Mouse (Mus musculus) liver, embryonic 12.5 days (tissue): ENCODE data around the gene Kcnip3. TPM values are rescaled to one million over a fixed set of nuclear protein-coding genes. Genes with fewer than 3 reads are reported as not detected.
A peak's percentile ranks its signal among the peaks of the same experiment; 100 is the strongest.

Experiments
- ATAC-seq: fragments of 200-750 bp; cut with Nextera tagmentation; 2 replicates; pipeline ENCODE4 v1.8.0; 2017; ENCODE audit warnings: moderate number of reproducible peaks, mild to moderate bottlenecking, moderate library complexity
- H3K27ac ChIP-seq: fragments of 300-500 bp; sonication (generic); 2 replicates; pipeline ENCODE4 v1.5.1; 2016; ENCODE audit warnings: mild to moderate bottlenecking
- H3K27me3 ChIP-seq: fragments of 300-500 bp; sonication (generic); replicated peaks from 2 replicates; pipeline ENCODE4 v1.6.1; 2016; ENCODE audit warnings: mild to moderate bottlenecking, moderate library complexity
- H3K36me3 ChIP-seq: fragments of 300-500 bp; sonication (generic); 2 replicates; pipeline ENCODE4 v1.6.1; 2016; ENCODE audit warnings: mild to moderate bottlenecking, moderate library complexity
- H3K4me1 ChIP-seq: fragments of 300-500 bp; sonication (generic); 2 replicates; pipeline ENCODE4 v1.6.1; 2016
- H3K4me2 ChIP-seq: fragments of 300-500 bp; sonication (generic); 2 replicates; pipeline ENCODE4 v1.6.1; 2016; ENCODE audit warnings: mild to moderate bottlenecking, moderate library complexity
- H3K4me3 ChIP-seq: fragments of 300-500 bp; sonication (generic); 2 replicates; pipeline ENCODE4 v1.5.1; 2016; ENCODE audit warnings: mild to moderate bottlenecking, moderate library complexity
- H3K9ac ChIP-seq: fragments of 300-500 bp; sonication (generic); 2 replicates; pipeline ENCODE4 v1.6.1; 2016; ENCODE audit warnings: mild to moderate bottlenecking, moderate library complexity
- H3K9me3 ChIP-seq: fragments of 300-500 bp; sonication (generic); replicated peaks from 2 replicates; pipeline ENCODE4 v1.6.1; 2016; ENCODE audit warnings: mild to moderate bottlenecking, moderate library complexity
- WGBS: fragments of 180-500 bp; shearing (Covaris S2); methylation state at CpG from one replicate; pipeline ENCODE4 v1.1.7; 2016; ENCODE audit not compliant: insufficient replicate concordance; 5-methylcytosine and 5-hydroxymethylcytosine counted together
- polyA plus RNA-seq: library from polyadenylated mRNA; unstranded; fragments of >200 nt; fragmentation: Nextera tagmentation; extraction: Ambion mirVana; gene quantifications from 2 replicates; pipeline ENCODE4 v1.2.1, GENCODE M21; 2016

The Kcnip3 gene
- polyA plus RNA-seq, 1 experiment from 2014 or later: 0.70 TPM

GRCm38 (mm10) chr2:127531592-127531991, 9.7 kb upstream of the Kcnip3 start:
- Histone ChIP-seq H3K9ac (no peak overlapping the region), H3K9me3 (no peaks in the 10 kb centered on the region), H3K4me3 (no peak overlapping the region), H3K4me1 (no peaks in the 10 kb centered on the region), H3K27ac (no peak overlapping the region), H3K27me3 (peaks cover 7% of the 10 kb centered on the region; the same call in 1 of the 2 replicates), H3K36me3 (no peaks in the 10 kb centered on the region), H3K4me2 (no peak overlapping the region)
- ATAC-seq: no peak
- WGBS: 57% methylated on average over 2 of the region's 2 CpGs

DNA sequence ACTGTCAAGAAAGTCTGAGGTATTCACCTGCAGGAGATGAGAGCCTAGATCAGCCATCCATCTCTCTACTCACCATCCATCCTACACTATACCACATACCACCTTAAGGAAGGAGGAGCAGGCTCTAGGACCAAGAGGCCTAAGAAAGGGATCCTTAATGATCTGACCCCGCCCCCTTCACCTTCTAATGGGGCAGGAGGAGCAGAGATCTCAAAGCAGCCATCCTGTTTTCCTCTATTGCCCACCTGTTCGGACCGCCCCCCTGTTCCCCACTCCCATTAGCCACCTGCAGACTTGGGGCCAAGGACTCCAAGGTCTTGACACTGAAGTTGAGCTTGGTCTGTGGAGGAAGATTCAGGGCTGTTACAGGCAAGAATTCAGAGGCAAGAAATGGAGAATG, 8.5 kb upstream of the Kcnip3 start:
- Histone ChIP-seq H3K27me3 (peaks cover 7% of the 10 kb centered on the region; the same call in 1 of the 2 replicates), H3K27ac (no peak overlapping the region), H3K4me3 (no peak overlapping the region), H3K4me2 (no peak overlapping the region), H3K36me3 (no peaks in the 10 kb centered on the region), H3K9ac (no peak overlapping the region), H3K4me1 (peaks cover 5% of the 10 kb centered on the region; the same call in 1 of the 2 replicates), H3K9me3 (no peaks in the 10 kb centered on the region)
- 47% methylated on average over 3 of the region's 3 CpGs for WGBS
- ATAC-seq: no peak

DNA sequence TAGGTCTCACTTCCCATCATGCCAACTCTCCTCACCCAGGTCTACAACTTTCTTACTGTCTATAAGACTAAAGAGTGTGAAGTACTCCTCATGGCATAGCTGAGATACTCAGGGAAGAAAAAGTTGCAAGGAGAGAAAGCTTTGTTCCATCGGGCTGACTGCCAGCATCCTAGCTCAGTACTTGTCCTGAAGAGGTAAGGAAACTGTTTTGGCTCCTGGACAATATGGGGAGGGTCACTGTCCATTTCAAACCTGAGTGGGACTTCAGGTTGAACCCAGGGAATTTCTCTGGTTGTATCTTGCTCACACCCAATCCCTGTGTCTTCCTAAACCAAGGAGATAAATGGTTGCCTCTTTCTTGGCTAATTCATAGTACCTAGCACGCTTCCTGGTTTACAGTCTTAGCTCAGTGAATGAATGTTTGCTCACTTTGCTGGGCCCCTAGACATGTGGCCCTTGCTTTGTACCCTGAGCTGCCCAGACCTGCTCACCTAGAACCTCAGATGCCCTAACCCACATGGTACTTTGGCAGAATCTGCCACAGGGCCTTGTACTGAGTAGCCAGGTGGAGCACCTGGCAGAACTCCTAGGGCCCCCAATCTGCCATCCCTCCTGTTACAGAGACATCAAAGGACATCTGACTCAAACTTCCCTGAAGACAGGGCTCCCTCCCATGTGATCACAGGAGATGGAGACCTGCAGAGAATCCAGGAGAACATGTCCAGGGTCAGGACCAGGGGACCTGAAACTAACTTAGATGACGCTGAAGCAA, 3.3 kb upstream of the Kcnip3 start:
- no peak for ATAC-seq
- Histone ChIP-seq H3K27me3 (peaks cover 23% of the 10 kb centered on the region), H3K27ac (no peak overlapping the region), H3K4me1 (peaks cover 15% of the 10 kb centered on the region; the same call in 1 of the 2 replicates), H3K9me3 (no peaks in the 10 kb centered on the region), H3K36me3 (no peaks in the 10 kb centered on the region), H3K4me2 (no peak overlapping the region), H3K4me3 (no peak overlapping the region), H3K9ac (no peak overlapping the region)
- WGBS: 53% methylated on average over 3 of the region's 3 CpGs

DNA sequence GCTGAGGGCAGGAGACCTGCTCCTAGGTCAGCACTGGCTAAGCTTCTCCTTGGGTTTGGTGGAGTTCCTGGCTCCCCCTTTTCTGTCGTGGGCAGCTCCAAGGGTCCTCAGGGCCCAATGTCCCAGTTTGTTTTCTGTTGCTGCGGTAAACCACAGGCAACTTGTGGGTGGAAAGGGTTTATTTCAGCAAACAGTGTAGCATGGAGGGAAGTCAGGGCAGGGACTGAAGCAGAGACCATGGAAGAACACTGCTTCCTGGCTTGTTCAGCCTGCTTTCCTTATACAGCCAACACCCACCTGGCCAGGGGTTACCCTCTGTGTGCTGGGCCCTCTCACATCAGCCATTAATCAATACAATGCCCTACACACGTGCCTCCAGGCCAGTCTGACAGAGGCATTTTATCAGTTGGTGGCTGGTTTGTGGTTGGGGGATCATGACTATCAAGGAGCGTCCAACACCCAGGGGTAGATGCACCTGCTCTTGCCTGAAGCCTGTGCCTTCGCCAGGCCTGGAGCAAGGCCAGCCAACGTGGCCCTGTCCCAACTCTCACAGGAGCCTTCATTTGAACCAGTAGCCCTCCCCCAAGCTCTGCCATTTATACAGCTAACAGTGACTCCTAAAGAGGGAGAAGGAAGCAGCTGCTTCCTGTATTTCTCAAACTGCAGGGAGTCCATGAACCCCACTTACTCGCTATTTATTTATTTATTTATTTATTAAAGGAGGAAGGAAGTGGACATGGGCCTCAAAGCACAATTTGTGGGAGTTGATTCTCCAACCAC, 2.2 kb upstream of the Kcnip3 start:
- WGBS: 18% methylated on average over 7 of the region's 7 CpGs

DNA sequence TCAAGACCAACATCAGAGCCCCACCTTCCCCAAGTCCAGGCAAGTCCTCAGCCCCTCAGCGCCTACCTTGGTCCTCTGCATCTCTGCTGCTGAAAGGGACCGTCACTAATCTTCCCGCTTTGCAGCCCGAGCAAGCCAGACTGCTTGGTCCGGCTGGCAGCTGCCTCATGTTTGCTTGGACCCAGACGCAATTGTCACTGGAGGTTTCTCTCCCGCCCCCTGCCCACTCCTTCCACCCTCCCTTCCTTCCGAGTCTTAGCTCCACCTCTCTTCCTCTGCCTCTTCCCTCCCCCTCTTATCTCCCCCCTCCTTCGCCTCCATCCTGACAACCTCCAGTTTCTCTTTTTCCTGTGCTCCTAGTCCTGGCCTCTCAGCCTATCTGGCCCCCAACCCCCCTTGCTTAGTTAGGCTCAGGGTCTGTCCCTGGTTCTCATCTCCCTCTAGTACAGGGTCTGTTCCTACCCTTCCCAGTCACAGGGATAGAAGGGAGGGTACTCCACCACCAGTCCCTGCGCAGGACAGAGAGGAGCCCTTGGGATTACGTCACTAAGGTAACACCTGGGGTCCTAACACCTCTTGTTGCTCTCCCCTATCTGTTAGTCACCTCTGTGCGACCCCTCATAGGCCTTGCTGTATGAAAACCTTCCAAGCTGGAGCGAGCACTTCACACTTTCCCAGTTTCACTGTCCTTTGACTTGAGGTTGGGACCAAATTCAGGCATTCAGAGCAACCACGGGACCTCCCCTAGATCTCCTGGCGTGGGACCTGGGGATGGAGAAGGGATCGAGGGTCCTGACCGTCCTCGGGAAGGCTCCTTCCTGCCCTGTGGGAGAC, 505 bp downstream of the Kcnip3 start:
- Histone ChIP-seq H3K36me3 (no peaks in the 10 kb centered on the region), H3K27ac (no peak overlapping the region), H3K4me3 (0 out of 2 replicates have a peak overlapping the region, but pooled peaks have one; percentile 5), H3K4me2 (peak overlapping the region; percentile 27), H3K9ac (no peak overlapping the region), H3K27me3 (peaks cover 35% of the 10 kb centered on the region), H3K4me1 (peaks cover 15% of the 10 kb centered on the region; the same call in 1 of the 2 replicates), H3K9me3 (no peaks in the 10 kb centered on the region)
- WGBS: 6% methylated on average over 18 of the region's 18 CpGs
- no peak for ATAC-seq

More for the DNA sequence above, 2.2 kb upstream of the Kcnip3 start:
- H3K9ac ChIP-seq: no peak overlapping the region
- no peaks in the 10 kb centered on the region for H3K36me3 ChIP-seq
- no peaks in the 10 kb centered on the region for H3K9me3 ChIP-seq
- no peak overlapping the region for H3K4me2 ChIP-seq
- peaks cover 27% of the 10 kb centered on the region for H3K27me3 ChIP-seq
- H3K4me1 ChIP-seq: peaks cover 15% of the 10 kb centered on the region; the same call in 1 of the 2 replicates
- H3K27ac ChIP-seq: no peak overlapping the region
- no peak overlapping the region for H3K4me3 ChIP-seq
- ATAC-seq: 0 out of 2 replicates have a peak, but pooled peaks have one; percentile 25

DNA sequence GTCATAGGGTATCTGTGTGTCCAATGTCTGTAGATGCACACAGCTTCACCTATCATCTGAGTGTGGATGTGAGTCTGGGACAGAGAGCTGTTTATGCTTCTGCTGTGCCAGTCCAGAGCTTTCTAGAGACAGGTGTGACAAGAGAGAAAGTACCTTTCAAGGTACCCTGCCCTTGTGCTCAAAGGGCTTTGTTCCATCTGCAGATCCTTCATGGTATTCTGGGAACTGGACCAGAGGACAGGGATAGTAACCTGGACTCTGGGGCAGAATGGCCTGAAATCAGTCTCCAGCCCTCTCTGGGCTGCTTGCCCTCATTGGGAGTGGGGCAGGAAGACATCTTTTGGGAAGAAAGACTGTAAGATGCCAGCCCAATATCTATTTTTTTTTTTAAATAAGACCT, 1.8 kb downstream of the Kcnip3 start:
- peaks cover 7% of the 10 kb centered on the region; the same call in 1 of the 2 replicates for H3K4me1 ChIP-seq
- ATAC-seq: no peak
- H3K27ac ChIP-seq: no peak overlapping the region
- no peak overlapping the region for H3K4me2 ChIP-seq
- H3K4me3 ChIP-seq: no peak overlapping the region
- H3K27me3 ChIP-seq: peaks cover 35% of the 10 kb centered on the region
- H3K36me3 ChIP-seq: no peaks in the 10 kb centered on the region
- H3K9me3 ChIP-seq: no peaks in the 10 kb centered on the region
- H3K9ac ChIP-seq: no peak overlapping the region

- no peak overlapping the region for H3K4me2 ChIP-seq
- H3K9ac ChIP-seq: no peak overlapping the region
- H3K27ac ChIP-seq: no peak overlapping the region
- ATAC-seq: no peak
- WGBS: 62% methylated on average over 5 of the region's 5 CpGs
- peaks cover 7% of the 10 kb centered on the region; the same call in 1 of the 2 replicates for H3K4me1 ChIP-seq
- peaks cover 35% of the 10 kb centered on the region for H3K27me3 ChIP-seq
- no peaks in the 10 kb centered on the region for H3K36me3 ChIP-seq
- no peak overlapping the region for H3K4me3 ChIP-seq
- H3K9me3 ChIP-seq: no peaks in the 10 kb centered on the region
Measured at GRCm38 (mm10) chr2:127519308-127519707, 2.6 kb downstream of the Kcnip3 start.

GRCm38 (mm10) chr2:127518831-127519230, 3.1 kb downstream of the Kcnip3 start:
- Histone ChIP-seq H3K4me2 (no peak overlapping the region), H3K4me3 (no peak overlapping the region), H3K27ac (no peak overlapping the region), H3K27me3 (peaks cover 35% of the 10 kb centered on the region), H3K9ac (no peak overlapping the region), H3K9me3 (no peaks in the 10 kb centered on the region), H3K4me1 (peaks cover 7% of the 10 kb centered on the region; the same call in 1 of the 2 replicates), H3K36me3 (no peaks in the 10 kb centered on the region)
- WGBS: 40% methylated on average over 3 of the region's 3 CpGs
- no peak for ATAC-seq

DNA sequence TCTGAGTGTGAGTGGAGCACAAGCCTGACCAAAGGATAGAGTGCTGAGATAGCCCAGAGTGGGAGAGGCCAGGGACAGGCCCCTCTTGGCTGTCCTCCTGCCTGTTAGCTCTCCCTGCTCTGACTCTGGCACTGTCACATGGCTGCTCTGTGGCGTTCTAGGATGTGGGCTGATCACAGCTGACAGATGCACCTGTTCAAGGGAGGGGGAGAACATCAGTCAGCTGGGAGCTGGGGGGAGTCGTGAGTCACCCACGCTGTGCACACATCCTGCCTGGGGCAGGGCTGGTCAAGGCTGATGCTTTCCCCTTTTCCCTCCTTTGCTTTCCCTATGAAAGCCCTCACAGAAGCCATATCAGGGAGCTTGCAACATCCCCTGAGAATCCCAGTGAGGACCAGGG, 3.6 kb downstream of the Kcnip3 start:
- Histone ChIP-seq H3K9ac (no peak overlapping the region), H3K27me3 (peaks cover 35% of the 10 kb centered on the region), H3K27ac (no peak overlapping the region), H3K36me3 (no peaks in the 10 kb centered on the region), H3K4me2 (no peak overlapping the region), H3K9me3 (no peaks in the 10 kb centered on the region), H3K4me1 (peaks cover 7% of the 10 kb centered on the region; the same call in 1 of the 2 replicates), H3K4me3 (no peak overlapping the region)
- 36% methylated on average over 3 of the region's 3 CpGs for WGBS
- ATAC-seq: no peak

GRCm38 (mm10) chr2:127517081-127517480, 4.8 kb downstream of the Kcnip3 start:
- Histone ChIP-seq H3K27me3 (peaks cover 29% of the 10 kb centered on the region), H3K4me1 (peaks cover 7% of the 10 kb centered on the region; the same call in 1 of the 2 replicates), H3K4me2 (no peak overlapping the region), H3K4me3 (no peak overlapping the region), H3K36me3 (no peaks in the 10 kb centered on the region), H3K9ac (no peak overlapping the region), H3K9me3 (no peaks in the 10 kb centered on the region), H3K27ac (no peak overlapping the region)
- WGBS: 61% methylated on average over 8 of the region's 8 CpGs
- ATAC-seq: no peak

DNA sequence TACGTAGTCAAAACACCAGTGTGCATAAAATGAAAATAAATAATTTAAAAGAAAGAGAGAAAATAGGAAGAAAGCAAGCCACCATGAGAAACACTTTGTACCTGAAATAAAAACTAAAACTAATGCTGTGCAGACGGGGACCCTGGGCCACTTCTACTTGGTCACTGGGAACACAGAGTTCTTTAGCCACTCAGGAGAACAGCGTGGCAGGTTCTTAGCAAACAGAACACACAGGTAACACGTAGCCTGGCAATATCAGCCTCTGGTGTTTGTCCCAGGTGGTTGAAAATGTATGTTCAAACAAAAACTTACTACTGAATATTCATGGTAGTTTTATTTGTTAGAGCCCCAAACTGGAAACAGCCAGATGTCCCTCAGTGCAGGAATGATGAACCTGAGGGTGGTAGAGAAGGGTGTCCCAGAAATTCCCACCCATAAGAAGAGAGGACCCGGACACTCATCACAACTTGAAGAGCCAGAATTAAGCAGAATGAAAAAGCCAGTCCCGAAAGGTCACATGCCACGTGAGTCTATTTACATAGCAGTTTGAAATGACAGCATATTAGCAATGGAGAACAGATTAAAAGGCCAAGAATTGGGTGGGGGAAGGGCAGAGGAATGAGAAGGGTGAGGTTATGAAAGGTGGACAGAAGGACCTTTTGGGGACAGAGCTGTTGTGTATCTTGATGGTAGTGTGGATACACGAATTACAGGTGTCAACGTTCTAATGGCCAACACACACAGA, 7.3 kb downstream of the Kcnip3 start:
- H3K4me3 ChIP-seq: no peak overlapping the region
- ATAC-seq: no peak
- H3K27me3 ChIP-seq: peaks cover 12% of the 10 kb centered on the region
- WGBS: 56% methylated on average over 9 of the region's 9 CpGs
- no peaks in the 10 kb centered on the region for H3K36me3 ChIP-seq
- H3K4me1 ChIP-seq: no peaks in the 10 kb centered on the region
- no peaks in the 10 kb centered on the region for H3K9me3 ChIP-seq
- no peak overlapping the region for H3K4me2 ChIP-seq
- no peak overlapping the region for H3K9ac ChIP-seq
- H3K27ac ChIP-seq: no peak overlapping the region
